Mouse (Mus musculus) neutrophil, adult 83 days (primary cell): ENCODE results near the gene Ibsp. TPM values are rescaled to one million over a fixed set of nuclear protein-coding genes. Genes with fewer than 3 reads are reported as not detected.

Experiments
- total RNA-seq, 2 experiments: library from RNA; stranded (reverse); gene quantifications; one replicate each; pipeline ENCODE4 v1.2.4; 2023

The Ibsp gene
- 1 to 10 TPM; 3.2 to 5.7 TPM for total RNA-seq

GRCm38 (mm10) chr5:104298994-104299393, at the start of gene Ibsp:
TSS of gene Ibsp (plus strand) at chr5:104299171.

DNA sequence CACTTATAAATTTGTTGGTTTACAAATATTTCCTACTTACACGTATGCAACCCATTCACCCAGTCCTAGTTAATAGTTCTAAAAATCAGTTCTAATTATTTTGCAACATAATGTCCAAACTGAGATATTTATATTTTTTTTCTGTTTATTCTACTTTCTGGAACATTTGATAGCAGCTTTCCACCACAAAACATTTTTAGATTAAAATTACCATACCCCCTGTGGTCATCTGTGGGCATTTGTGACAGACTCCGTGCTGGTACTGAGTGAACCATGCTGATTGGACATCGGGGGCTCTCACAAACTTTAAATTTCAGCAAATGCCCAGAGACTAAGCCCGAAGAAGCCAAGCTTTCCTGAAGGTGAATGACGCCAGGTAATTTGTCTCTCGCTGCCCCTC, 26.1 kb downstream of the Ibsp start, which contains the start of gene Mepe:
Gene Mepe (plus strand): TSS at position 301 of the 400 bp plus-strand sequence.

Other genes with a start within 250 kb of the Ibsp start
- not detected for gene Gm17660, start 221.6 kb upstream of the Ibsp start, total RNA-seq
- gene Sparcl1, start 185.4 kb upstream of the Ibsp start, total RNA-seq, result not detected
- not detected for gene Dspp, start 128.5 kb upstream of the Ibsp start, total RNA-seq
- gene Dmp1, start 96.6 kb upstream of the Ibsp start, total RNA-seq, result under 1 TPM; 0.20 to 0.31 TPM
- gene Mepe, start 26.2 kb downstream of the Ibsp start, total RNA-seq, result not detected
- gene Spp1, start 135.9 kb downstream of the Ibsp start, total RNA-seq, result 10 to 100 TPM in 1 of 2 experiments, 1 to 10 TPM in 1; 7.7 to 11.9 TPM
- gene Pkd2, start 160.3 kb downstream of the Ibsp start, total RNA-seq, result 1 to 10 TPM; 1.4 to 2.0 TPM
- 1 to 10 TPM; 2.8 to 3.1 TPM for gene BC005561, start 209.2 kb downstream of the Ibsp start, total RNA-seq